Mouse (Mus musculus): ENCODE measurements around the gene Fads2.
A peak's percentile ranks its signal among the peaks of the same experiment; 100 is the strongest.

Fads2 gene

DNA sequence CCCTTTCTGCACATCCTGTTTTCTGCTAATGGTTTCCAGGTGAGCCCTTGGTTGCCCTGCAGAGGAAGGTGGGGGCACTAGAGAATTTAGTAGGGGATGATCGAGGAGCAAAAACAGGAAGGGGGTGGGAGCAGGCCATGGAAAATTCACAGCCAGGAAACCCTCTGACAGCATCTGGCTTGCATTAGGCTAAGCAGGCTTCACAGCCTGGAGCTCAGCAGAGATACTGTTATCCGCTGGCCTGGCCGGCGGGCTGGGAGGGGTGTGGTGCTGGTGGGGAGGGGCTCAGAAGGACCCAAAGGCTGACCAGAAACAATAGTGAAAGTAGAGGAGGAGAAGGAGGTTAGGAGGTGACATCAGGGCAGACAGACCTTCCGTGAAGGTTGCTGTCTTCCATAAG lies 87.6 kb downstream of the Fads2 start:
- peak; percentile 87 for DNase-seq (ENCODE audit: low spot score)

DNA sequence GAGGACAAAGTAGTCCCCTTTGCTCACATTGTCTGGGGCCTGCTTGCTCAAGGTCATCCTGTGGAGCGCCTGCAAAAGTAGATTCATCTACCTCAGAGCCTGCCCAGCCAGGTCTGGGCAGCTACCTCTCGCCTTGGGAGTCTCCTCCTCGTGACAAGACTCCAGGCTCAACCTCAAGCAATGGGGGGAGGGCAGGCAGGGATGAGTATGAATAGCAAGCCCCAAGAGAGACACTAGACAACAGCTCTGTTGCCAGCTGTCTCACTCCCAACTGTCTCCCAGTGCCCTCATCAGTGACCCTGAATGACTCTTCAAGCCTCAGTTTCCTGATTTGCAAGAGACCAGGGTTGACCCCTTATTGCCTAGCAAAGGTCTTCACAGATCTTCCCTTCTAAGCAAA lies 88.2 kb downstream of the Fads2 start:
- peak; percentile 62 for DNase-seq (ENCODE audit: low spot score)

- peak; percentile 83 for DNase-seq (ENCODE audit: low spot score)
Observed at GRCm38 (mm10) chr19:10012827-10013278, 88.7 kb downstream of the Fads2 start.

All from embryo, embryonic 10.5 days (tissue).